Mouse (Mus musculus): ENCODE results near the gene Zzef1.
"Not testable (repeated sequence)": the region's sequence is repeated elsewhere in the genome, so short reads cannot be mapped to it uniquely, and the experiment has no call there.

The Zzef1 gene

DNA sequence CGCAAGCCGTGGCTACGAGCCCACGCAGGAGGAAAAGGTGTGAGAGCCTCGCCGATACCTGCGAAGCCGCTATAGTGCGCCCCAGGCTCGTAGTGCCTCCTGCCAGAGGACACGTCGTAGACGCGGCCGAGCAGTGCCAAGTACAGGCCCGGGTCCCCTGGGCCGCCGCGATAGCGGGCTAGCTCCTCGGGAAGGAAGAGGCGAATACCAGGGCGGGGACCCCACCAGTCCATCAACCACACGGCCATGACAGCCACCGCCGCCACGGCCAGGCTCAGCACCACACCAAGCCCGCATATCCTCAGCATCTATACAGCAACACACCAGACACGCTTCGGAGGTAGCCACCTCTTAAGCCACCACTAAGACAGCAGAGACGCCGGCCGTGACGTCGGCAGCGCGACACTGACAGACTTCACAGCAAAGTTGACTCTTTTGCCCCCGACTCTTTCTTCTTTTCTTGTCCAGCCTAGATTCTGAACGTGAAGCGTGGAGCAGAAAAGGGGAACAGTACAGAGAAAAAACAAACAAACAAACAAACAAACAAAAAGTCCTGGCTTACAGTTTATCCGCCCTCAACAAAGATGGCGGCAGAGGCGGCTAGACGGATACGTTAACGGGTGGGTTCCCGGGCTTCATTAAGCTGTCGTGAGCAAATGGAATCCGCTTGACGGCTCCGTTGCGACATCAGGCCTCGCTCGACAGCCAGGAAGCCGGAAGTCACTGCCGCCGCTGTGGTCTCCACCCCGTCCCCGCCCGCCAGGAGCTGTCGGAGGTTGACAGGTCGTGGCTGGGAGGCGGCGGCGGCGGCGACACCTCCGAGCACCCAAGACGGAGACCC is at the start of gene Zzef1, which contains the start of gene Cyb5d2:
TSS of gene Zzef1 (plus strand) at position 772 of the 841 bp plus-strand sequence.
TSS of gene Cyb5d2 (minus strand) at position 688 of the 841 bp plus-strand sequence.
- CTCF ChIA-PET: interaction anchor here (0.7 kb wide), 1 partner anchor 196 kb away, joined by 3 read pairs; no protein-coding TSS in a partner anchor

DNA sequence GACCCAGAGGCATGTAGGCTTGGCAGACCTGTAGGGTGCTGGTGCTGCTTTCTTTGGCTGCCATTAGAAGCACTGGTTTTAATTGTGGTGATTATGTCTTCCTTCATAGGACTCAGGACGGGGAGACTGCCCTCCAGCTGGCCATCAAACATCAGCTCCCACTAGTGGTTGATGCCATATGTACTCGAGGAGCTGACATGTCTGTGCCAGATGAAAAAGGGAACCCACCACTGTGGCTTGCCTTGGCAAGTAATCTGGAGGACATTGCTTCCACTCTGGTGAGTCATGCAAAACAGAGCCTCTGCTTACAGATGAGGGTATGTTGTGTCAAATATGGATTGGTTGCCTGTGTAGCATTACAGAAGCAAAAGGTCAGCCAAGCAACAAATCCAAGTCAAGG is 44.1 kb upstream of the Zzef1 start:
- CTCF ChIA-PET: interaction anchor here (0.6 kb wide), 1 partner anchor 105 kb away, joined by 3 read pairs; no protein-coding TSS in a partner anchor

DNA sequence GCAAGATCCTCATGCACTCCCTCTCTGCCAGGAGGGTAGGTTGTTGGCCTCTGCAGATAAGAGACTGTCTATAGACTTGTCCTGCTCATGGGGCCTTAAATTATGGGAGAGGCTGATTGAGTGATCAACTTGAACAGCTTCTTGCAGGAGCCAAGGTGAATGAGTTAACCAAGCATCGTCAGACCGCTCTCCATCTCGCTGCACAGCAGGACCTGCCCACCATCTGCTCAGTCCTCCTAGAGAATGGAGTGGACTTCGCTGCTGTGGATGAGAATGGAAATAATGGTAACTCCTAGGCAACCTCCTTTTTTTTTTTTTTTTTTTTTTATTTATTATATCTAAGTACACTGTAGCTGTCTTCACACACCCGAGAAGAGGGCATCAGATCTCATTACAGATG is 37.7 kb upstream of the Zzef1 start:
- CTCF ChIA-PET: interaction anchor here (0.6 kb wide), 2 partner anchors 17 to 631 kb away, joined by 9 to 12 read pairs; no protein-coding TSS in a partner anchor

DNA sequence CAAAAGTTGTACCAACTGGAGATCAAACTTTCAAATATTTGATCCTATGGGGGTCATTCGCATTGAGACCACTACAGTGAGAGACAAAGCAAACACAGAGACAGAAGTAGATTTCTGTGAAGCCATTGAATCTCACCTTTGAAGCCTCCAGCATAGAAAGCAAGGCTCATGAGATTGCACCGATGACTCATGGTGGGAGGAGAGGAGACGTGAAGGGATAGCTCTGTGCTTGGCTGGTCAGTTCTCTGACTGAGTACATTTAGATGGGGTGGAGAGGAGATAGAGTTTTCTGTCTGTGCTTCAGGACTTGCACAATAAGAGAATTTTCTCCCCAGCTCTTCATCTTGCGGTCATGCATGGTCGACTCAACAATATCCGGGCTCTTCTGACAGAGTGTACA is 36.4 kb upstream of the Zzef1 start:
- CTCF ChIA-PET: no interaction called here

DNA sequence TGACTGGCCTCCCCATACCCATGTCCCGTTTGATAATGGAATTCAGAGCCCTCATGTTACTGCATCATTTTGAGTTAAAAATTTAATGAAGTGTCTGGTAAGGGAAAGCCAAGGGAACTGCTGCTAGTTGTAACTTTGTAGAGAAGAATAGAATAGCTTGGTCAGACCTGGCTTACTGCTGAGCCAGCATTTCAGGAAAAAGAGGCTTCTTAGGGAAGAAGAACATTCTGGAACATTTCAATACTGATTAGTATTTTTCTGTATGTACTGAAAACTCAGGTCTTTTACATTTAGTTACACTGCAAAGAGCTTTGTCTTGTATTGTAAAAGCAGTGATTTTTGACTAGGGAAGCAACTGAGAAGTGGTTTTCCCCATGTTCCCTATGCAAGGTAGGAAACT is 35.2 kb upstream of the Zzef1 start:
- CTCF ChIA-PET: no interaction called here

DNA sequence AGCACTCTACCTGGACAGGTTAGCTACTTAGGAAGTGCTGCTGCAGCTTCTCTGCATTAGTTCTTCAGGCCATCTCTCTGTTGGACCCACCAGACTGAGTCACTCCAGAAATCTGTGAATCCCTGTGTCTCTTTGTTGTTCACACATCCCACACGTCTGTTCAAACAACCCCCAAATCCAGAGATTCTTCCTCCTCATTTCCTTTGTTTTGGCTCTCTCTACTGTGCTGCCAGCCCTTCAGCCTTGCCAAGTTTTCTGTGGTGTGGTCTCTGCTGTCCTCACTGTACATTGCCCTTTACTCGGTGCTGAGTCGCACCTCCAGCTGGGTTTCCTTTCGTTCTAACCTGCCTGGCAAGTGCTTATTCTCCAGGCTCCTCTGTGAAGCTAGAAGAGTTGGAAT is 31.8 kb upstream of the Zzef1 start:
- CTCF ChIA-PET: no interaction called here

DNA sequence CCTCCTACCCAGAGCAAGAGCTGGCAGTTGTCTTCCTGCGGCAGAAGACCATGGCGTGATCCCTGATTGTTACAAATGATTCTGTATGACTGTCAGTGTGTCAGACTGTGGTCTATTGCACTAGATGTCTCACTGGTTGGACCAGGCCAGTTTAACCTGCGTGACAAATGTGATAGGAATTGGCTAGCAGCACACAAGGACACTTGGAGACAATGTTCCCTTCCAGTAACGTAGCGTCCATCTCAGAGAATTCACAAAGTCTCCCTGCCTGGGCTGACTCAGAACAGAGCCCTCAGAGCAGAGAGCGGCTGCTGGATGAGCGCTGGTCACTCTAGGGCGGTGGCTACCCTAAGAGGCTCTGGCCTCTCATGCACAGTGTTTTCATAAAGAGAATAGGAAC is 28.3 kb upstream of the Zzef1 start:
- CTCF ChIA-PET: interaction anchor here (0.6 kb wide), 1 partner anchor 30 kb away, joined by 3 read pairs; no protein-coding TSS in a partner anchor

DNA sequence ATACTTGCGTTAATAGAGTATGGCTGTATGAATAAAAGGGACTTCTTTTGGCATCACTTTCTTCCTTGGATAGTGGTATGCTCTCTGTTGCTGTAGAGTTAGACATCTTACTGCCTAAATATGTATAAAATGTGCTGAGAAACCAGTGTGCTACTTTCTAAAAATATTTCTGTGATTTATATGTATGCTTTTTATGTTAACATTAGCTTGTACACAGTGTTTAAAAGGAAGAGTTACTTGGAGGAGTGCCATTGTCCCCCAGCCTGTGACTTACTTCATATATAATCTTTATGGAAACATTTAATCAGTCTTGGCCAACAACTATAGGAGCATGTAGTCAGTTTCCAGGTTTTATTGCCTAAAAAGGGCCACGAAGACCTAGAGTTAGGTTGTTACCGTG is 27.0 kb upstream of the Zzef1 start:
- CTCF ChIA-PET: no interaction called here

DNA sequence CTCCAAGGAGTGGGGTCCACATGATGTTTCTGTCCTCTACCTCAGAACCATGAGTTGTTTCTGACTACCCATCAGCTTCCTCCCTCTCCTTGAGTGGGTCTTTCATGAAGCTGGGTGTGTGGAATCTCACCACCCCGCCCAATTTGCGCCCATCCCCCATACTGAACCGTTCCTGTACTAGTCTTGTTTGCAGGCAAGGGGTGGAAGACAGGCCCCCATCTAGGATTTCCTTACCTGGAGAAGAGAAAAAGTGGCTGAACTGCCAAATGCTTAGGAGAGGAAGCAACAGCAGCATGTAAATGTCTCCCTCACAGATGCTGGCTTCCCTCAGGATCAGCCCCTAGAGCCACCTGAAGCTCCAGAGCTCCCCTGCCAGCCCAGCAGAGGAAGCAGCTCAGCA is 25.7 kb upstream of the Zzef1 start:
- CTCF ChIA-PET: no interaction called here

DNA sequence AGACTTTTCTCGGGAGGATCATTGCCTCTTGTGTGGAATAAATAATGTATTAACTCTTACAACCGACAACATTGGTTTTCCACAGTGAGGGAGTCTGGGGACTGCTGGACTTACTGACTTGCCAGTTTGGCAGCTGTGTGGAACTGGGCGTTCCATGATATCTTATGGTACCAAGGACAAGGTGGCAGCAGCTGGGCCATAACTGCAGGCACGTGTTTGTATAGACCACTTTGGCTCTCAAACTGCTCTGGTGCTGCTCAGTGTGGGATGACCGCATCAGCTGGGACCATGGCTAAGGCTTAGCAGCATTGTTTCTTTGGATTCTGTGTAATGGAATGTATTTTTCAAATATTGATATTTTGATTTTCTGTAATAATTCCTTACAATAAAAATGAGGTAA is 25.2 kb upstream of the Zzef1 start:
- CTCF ChIA-PET: no interaction called here

DNA sequence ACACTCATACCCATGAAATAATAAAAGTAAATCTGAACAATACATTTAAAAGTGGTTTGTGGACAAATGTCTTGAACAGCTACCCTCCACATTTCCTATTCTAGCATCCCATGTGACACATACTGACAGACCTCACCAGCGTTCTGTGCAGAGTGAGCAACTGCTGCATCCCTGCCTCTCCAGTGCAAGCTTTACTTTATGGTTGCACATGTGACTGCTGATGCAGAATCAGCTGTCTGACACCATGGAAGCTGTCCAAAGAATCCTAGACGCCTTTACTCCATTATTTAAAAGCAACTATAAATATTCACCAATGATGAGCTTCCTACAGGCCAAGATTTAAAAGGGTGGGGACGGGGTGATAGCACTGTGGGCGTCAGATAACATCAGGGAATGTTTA is 24.6 kb upstream of the Zzef1 start:
- CTCF ChIA-PET: no interaction called here

DNA sequence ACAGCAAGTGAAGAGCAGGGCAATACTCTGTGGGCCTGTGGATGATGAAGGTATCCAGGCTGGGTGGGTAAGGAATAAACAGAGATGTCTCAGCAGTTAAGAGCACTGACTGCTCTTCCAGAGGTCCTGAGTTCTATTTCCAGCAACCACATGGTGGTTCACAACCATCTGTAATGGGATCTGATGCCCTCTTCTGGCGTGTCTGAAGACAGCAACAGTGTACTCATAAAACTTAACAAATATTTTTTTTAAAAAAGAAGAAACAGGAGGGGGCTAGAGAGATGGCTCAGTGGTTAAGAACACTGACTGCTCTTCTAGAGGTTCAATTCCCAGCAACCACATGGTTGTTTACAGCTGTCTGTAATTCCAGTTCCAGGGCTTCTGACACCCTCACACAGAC is 23.4 kb upstream of the Zzef1 start:
- CTCF ChIA-PET: not testable (repeated sequence)

DNA sequence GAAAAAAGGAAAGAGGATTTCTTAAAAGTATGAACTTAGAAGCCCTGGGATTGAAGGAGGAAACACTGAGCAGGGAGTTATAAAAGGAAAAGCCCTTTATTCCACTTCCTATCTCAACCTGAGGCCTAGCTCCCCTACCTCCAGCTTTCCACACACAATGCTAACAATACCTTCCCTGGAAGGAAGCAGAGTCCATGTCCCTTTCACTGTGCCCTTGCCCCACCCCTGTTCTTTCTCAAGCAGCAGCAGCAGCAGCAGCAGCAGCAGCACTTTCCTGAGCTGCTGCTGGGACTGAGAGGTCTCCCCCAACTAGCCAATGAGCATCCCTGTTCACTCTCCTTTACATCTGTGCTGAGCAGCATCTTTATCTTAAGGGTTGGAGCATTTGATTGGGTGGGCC is 17.1 kb upstream of the Zzef1 start:
- CTCF ChIA-PET: no interaction called here

DNA sequence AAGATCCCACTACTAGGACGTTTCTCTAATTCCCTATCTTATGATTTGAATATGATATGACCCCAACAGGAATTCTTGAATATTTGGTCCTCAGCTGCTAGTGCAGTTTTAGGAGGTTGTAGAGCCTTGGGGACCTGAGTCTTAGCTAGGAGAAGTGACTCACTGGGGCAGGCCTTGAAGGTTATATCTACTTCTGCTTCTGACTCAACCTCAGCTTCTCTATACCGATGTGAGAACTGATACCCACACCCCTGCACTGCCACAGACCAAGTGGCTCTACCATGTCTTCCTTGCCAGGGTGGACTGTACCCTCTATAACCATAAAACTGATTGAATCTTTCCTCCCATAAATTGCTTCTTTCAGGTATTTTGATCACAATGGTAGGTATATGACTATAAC is 13.9 kb upstream of the Zzef1 start:
- CTCF ChIA-PET: no interaction called here

DNA sequence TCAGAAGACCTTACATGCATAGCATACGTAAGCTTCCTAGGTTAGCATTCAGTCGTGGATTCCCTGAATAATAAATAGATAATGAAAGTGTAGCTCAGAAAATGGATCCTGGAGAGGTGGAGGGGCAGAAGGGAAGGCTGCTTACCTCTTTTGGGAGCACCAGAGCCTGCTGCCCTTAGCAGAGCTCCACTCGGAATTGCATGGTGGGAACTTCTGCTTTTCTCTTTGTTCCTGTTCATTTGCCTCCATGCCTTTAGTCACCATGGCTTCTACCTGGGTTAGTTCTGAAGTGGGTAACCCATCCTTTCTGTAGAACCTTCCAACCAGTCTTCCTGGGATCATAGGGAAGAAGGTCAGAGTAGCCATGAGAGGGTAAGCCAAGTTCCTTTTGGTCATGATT is 13.5 kb upstream of the Zzef1 start:
- CTCF ChIA-PET: no interaction called here

DNA sequence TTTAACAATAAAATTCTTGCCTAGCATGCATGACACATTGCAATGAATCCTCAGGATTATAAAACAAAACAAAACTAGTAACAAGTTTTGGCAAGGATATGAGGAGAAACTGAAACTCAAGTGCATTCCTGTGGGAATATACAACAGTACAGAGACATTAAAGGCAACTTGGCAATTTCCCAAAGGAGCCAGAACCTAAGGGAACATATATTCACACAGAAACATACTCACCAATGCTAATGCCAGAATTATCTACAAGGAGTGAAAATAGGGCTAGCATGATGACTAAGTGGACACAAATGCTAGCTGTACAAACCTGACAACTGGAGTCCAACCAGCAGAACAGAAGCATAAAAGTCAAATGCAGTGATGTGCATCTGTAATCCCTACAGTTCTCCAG is 4.0 kb upstream of the Zzef1 start:
- CTCF ChIA-PET: interaction anchor here (0.6 kb wide), 1 partner anchor 1930 kb away, joined by 5 read pairs; no protein-coding TSS in a partner anchor

DNA sequence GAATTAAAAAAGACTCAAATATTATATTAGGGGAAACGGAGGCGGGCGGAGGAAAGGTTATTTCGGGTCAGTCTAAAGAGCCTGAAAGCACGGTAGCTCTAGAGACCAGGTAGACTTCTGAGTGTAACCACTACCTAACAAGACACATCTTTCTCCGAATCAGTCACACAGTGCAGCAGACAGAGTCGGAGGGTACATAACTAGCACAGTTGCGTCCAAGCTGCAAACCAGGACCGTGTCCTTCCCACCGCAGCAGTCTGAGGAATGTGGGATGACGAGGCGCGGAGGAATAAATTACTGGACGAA is 924 bp upstream of the Zzef1 start:
- CTCF ChIA-PET: interaction anchor here (0.7 kb wide), 1 partner anchor 196 kb away, joined by 3 read pairs; no protein-coding TSS in a partner anchor

DNA sequence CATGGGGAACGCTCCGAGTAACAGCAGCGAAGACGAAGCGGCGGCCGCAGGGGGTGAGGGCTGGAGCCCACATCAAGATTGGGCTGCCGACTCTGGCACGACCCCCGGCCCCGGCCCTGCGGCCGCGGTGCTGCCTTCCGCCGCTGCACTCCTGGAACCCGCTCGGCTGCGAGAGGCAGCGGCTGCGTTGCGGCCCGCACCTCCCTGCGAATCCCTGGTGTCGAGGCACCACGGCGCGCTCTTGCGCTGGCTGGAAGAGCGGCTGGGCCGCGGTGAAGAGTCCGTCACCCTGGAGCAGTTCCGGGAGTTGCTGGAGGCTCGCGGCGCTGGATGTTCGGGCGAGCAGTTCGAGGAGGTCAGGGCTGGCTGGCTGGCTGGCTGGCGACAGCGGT is 266 bp downstream of the Zzef1 start:
- CTCF ChIA-PET: no interaction called here

DNA sequence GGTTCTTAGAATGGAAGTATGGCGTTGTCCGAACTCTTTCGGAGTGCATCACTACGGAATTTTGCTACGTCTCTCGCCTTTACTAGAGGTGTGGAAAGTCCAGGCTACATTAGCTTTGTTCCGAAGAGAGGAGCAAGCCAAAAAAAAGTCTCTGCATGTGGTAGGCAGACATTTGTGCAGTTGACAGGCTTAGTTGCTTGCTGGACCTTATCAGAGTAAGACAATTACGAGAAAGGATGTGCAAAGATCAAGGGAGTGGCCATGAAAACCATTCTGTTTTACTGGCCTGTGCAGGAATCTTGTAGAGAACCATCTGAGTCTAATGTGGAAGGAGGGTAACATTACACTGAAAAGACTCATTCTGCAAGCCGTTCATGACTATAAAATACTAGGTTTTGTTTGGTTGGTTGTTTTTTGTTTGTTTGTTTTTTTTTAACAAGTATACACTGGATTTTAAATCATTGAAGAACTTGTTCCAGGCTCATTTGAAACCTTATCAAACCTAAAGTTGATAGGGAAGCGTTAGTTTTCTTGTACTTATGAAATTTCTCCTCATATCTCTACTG is 830 bp downstream of the Zzef1 start:
- CTCF ChIA-PET: no interaction called here

DNA sequence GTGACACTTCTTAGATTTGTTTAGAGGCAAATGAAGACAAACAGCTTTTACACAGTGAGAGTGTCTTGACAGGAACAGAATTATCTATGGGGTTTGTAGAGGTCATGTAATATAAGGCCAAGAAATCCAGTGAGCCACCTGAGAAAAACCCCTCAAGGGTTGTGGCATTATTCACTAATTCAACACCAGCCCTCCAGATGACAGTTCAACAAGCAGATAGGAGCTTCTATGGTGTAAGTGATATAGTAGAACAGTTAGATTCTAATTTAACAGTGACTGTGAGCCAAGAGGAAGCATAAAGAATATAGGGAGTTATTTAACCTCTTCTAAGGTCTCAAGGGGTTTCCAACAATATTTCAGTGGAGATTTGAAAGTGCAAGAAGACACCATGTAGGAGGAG is 2.1 kb downstream of the Zzef1 start:
- CTCF ChIA-PET: no interaction called here

DNA sequence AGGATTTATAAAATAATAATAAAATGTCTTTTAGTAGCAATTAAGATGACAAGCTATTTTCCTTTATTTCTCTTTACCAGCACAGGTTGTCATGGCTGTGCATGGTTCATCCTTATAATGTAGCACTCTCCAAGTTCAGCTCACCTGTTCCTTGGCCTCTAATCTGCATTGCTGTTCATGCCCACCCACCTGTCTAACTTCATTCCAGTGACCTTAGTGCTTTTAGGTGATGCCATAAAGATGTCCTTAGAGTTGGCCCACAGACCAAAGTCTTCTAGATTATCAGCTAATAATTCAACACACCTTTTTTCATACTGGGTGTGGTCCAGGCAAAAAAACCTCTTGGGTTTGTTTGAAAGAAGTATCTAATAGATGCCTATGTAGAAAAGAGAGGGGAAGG is 5.2 kb downstream of the Zzef1 start:
- CTCF ChIA-PET: no interaction called here

DNA sequence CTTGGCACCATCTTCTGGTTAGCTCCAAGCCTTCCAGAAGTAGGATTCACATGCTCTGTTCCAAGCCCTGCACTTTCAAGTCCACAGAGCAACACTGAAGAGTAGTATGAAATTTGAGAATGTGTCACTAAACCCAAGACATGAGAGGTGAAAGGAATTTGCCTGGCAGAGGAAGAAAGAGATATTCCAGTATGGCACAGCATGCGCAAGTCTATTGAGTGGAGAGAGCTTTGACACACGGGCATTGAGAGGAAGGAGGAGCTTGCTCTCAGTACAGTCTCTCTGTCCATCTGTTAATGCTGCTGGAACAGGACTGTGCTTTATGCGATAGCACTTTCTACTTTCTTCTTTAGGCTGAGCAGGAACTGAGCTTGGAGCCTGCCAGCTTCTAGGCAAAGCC is 7.0 kb downstream of the Zzef1 start:
- CTCF ChIA-PET: interaction anchor here (0.6 kb wide), 1 partner anchor 1751 kb away, joined by 5 read pairs; no protein-coding TSS in a partner anchor

DNA sequence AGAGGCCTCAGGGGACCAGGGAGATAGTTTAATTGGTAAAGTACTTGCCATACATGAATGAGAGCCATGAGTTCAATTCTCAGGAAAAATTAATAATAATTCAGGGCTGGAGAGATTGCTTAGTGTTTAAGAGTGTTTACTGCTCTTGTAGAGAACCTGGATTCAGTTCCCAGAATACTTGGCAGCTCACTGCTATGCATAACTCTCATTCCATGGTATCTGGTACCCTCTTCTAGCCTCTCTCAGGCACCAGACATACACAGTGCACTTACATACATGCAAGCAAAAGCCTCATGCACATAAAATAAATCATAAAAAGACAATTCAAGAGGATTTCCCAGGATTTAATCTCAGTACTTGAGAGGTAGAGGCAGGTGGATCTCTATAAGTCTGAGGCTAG is 8.6 kb downstream of the Zzef1 start:
- CTCF ChIA-PET: no interaction called here

DNA sequence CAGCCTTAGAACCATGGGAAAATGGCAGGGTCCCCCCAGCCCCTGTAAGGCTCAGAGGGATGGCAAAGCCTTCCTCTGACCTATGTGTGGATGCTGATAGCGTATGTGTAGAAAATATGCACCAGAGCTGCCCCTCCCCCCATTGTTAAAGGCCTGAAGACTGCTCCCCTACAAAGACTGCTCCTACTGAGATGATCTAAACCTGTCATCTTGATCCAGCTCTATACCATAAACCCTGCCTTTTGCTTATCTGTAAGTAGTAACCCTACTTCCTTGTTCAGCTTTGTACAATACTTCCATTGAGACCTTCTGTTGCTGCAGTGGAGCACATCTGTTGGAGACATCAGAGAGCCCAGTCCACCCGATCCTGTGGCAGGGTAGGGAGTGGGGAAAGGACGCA is 9.2 kb downstream of the Zzef1 start:
- CTCF ChIA-PET: no interaction called here

Measured in spleen, embryonic (tissue).